Mouse (Mus musculus) olfactory bulb, adult 2 months (tissue): ENCODE data around the gene Cnnm1.

Source experiments
- CTCF ChIP-seq: fragments of 200-500 bp; IDR thresholded peaks from 2 replicates; pipeline ENCODE4 v1.5.1; 2012; ENCODE audit warnings: low read depth, mild to moderate bottlenecking, low read length, moderate library complexity; ENCODE audit not compliant: insufficient read depth
- POLR2A ChIP-seq: fragments of 200-500 bp; IDR thresholded peaks from 2 replicates; pipeline ENCODE4 v1.6.1; 2012; ENCODE audit warnings: mild to moderate bottlenecking, low read depth, low read length, moderate library complexity; ENCODE audit not compliant: insufficient read depth

GRCm38 (mm10) chr19:43513874-43514273, 73.6 kb downstream of the Cnnm1 start:
- no peak for TF ChIP-seq CTCF
- no peak for TF ChIP-seq POLR2A
